Mouse (Mus musculus) left cerebral cortex, adult 8-10 months (tissue): ENCODE results near the gene Tspan33. TPM values are rescaled to one million over a fixed set of nuclear protein-coding genes. Genes with fewer than 3 reads are reported as not detected.
A peak's percentile ranks its signal among the peaks of the same experiment; 100 is the strongest.
"Not testable (repeated sequence)": the region's sequence is repeated elsewhere in the genome, so short reads cannot be mapped to it uniquely, and the experiment has no call there.

ENCODE experiments used
- DNase-seq, 2 experiments: peaks; one replicate each; pipeline ENCODE4 v3.0.0; 2022; ENCODE audit warnings: low spot score in 2 of 2
- total RNA-seq, 4 experiments: library from RNA; stranded (reverse); gene quantifications; 2 replicates each; pipeline ENCODE4 v1.2.4; 2022

The Tspan33 gene
- total RNA-seq, result 10 to 100 TPM; 19.8 to 26.5 (median 21.7) TPM

DNA sequence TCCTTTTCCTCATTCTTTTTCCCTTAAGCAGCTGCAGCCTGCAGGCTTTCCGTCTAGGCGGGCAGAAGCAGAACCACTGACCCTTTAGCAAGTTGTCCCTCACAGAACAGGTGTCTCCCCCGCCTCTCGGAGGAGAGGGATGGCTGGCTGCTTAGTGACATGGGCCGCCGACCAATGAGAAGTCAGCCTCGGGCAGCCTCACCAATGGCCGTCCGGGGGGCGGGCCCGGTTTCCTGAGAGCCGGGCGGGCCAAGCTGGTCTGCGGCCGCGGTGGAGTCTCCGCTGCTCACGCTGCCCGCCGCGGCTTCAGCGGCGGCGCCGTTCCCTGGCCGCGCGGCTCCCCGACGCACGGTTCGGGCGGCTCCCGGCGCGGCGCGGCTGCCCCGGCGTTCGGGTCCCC lies at the start of gene Tspan33:
Gene Tspan33 (plus strand): TSS at position 270 of the 400 bp plus-strand sequence.
- DNase-seq, result peak; percentile 80 to 93

DNA sequence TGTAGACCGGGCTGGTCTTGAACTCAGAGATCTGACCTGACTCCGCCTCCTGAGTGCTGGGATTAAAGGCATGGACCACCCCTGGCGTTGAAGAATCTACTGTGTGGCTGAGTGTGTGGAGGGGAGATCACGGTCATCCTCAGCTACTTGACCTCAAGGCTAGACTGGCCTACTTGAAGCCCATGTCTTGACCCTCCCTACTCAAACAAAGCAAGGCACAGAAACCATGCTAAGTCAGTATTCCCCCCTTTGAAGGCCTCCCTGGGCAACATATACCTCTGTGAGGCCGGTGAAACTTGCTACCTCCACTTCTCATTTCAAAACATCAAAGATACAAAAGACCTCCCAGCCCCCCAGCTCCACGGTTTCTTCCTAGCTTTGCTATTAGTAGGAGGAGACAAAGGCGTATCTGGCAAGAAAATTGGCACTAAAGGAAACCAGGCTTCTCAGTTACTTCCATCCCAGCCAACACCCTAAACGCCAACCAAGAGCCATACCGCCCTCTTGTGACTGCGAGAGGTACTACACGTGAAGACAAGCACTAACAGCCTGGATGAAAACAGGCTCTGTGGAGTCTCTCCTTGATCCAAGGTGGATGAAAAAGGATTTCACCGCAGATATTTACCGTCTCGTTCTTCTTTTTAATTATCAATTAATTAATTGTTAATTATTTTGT lies 44.4 kb upstream of the Tspan33 start:
- peak; percentile 62 to 75 for DNase-seq

GRCm38 (mm10) chr6:29650170-29650549 lies 43.9 kb upstream of the Tspan33 start:
- DNase-seq, result no peak

DNA sequence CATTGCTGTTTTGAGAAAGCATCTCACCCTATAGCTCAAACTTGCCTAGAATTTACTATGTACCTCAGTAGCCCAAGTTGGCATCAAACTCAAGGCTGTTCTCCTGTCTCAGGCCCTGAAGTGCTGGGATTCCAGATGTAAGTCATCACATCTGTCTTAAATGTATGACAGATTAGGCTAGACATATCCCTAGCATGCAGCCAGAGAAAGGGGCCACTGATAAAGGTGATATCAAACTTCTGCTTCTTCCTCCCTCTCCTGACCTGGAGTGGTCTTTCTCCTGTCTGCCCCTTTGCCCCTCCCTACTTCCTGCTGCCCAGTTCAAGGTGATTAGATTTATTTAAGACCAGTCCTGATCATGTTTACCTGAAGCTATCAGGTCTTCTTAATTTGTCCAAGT lies 40.8 kb upstream of the Tspan33 start:
- DNase-seq, result no peak

- DNase-seq, result no peak
Observed at GRCm38 (mm10) chr6:29658626-29659475, 35.2 kb upstream of the Tspan33 start.

GRCm38 (mm10) chr6:29659964-29660363 lies 34.1 kb upstream of the Tspan33 start:
- no peak for DNase-seq

DNA sequence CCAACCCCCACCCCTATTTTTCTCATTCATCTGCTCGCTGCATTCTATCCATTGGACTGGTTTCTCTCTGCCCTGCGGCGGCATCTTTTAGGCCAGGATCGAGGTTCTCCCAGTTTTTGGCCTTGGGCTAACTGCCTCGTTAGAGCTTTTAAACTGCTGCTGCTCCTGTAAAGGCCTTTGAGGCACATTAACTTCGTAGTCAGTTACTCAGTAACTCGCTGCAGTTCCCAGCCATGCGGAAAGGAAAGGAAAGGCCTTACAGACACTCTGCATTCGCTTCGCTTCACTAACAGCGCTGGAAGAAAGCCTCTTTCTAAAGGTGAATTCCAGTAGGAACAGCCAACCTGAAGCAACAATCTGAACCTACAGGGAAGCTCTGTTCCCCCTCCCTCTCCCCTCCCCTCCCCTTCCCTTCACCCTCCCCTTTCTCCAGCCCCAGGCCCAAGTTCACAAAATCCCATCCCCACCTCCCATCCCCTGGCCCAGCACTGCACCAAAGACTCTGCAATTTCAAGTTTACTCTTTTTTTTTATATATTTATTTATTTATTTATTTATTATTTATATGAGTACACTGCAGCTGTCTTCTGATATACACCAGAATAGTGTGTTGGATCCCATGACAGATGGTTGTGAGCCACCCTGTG lies 33.2 kb upstream of the Tspan33 start:
- DNase-seq, result no peak

DNA sequence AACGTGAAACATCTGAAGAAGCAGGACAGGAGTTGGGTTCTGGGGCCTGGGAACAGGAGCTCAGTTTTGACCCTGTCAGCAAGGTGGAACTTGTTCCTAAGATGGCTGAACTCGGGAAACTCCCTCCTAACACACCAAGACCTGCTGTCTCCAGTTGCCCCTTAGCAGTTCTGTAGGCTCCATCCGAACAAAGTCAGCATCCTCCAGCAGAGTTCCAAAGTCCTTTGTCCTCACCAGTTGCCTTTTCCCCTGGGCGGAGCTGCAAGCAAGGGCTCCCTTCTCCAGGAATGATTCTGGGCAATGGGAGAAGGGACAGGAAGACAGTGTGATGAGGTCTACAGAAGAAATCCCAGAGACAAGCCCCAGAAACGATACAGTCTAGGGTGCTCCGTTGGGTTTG lies 26.8 kb upstream of the Tspan33 start:
- no peak for DNase-seq

DNA sequence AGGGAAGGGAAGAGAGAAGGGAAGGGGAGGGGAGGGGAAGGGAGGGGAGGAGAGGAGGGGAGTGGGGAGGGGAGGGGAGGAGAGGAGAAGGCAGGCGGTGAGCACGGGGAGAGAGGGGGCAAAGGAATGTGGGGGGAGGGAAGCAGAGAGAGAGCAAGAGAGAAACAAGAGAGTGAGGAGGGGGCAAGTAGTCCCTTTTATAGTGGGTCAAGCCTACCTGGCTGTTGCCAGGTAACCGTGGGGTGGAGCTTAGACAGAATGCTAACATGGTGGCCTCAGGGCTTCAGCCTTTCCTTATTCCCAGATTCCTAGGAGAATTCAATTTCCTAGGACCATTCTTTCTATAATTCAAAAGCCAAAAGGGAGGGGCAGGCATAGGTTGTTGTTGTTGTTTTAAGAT lies 22.3 kb upstream of the Tspan33 start:
- DNase-seq, result no peak

DNA sequence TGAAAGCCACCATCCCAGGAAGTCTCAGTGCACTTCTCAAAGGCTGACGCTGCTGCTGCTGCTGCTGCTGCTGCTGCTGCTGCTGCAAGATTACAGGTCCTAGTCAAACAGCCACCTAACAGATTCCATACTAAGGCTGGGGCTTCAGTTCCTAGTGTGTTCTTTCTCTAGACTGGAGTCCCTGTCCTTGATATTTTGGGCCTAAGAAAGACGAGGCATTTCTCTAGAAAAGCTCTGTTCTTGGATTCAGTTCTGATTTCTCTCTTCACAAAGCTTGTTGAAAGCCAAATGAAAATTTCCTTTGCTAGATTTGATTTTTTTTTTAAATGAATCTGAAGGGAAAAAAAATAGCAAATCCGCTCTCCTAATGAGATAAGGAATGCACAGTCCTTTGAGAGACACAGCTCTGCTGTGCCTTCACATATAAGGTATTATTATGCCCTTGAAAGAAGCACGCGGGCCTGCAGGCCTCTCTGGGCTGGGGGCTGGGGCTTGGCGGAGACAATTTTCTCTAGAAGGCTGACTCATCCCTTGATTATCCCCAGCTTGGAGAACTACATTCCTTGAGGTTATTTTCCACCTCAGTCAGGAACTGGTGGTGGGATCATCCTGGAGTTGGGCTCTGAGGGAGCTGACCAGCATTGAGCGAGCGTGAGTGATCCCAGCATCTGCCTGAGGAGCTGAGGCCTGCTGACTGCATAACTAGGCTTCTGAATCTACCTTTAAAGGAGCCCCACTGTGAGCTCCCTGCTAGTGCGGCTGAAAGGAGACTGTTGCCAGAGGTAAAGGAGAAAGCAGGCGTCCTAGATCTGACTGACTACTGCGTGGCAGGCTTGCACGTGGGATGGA lies 21.2 kb upstream of the Tspan33 start:
- DNase-seq, result peak; percentile 27 to 33

GRCm38 (mm10) chr6:29673739-29674138 lies 20.3 kb upstream of the Tspan33 start:
- DNase-seq, result no peak

GRCm38 (mm10) chr6:29679947-29680550 lies 14.0 kb upstream of the Tspan33 start:
- DNase-seq, result not testable (repeated sequence)

GRCm38 (mm10) chr6:29681853-29682252 lies 12.2 kb upstream of the Tspan33 start:
- no peak for DNase-seq

GRCm38 (mm10) chr6:29684686-29685085 lies 9.3 kb upstream of the Tspan33 start:
- DNase-seq, result no peak

DNA sequence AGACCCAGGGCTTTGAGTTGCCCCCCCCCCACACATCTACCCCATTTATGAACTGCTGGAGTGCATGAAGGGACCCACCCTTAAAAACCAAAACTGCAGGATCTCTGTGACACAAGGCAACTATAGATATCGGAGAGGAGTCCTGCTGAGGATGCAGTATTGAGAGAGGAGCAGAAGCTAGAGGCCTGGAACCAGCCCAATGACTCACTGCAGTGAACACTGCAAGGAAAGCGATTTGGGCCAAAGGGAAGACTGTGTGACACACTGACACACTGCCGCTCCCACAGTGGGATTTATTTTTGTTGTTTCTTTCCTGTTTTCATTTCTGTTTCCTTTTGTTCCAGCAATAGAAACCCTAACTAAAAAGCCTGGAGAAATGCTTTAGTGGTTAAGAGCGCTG lies 8.1 kb upstream of the Tspan33 start:
- DNase-seq, result no peak

GRCm38 (mm10) chr6:29689458-29689857 lies 4.6 kb upstream of the Tspan33 start:
- DNase-seq, result no peak

DNA sequence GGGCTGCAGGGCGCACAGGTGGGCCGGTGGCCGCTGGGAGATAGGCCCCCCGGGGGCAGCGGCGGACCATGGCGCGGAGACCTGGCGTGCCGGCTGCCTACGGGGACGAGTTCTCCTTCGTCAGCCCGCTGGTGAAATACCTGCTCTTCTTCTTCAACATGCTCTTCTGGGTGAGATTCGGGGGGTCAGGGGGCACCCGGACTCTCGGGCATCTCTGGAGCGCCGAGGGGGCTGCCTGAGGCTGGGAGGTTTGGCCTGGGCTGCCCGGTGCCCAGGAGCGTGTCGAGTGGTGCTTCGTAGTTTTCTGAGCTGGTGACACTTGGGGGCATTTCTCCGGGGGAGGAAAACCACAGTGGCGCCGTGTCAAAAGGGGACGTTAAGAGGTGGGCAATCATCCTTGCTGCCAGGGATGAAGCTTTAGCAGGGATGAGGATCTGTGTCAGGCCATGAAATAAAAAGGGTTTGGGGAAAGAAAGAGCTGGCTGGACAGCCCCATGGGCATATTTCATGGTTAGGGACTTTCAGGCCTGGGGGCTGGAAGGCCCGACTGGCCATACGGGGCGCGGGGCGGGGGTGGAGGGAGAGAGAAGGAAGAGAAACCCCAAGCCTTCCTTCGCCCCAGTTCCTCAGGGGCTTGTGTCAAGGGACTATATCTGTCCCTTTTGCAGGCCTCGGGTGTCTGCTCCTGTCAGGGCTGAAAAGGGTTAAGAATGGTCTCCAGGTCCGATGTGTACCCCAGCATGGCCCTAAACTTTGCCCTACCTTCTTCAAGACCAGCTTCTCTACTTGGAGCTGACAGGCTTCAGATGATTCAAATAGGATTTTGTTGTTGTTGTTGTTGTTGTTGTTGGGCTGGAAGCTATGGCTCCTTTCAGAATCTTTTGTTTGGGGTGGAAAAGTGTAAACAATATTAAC lies 610 bp downstream of the Tspan33 start:
- DNase-seq, result no peak

- no peak for DNase-seq
Observed at GRCm38 (mm10) chr6:29695290-29695674, 1.3 kb downstream of the Tspan33 start.

GRCm38 (mm10) chr6:29695975-29696374 lies 2.0 kb downstream of the Tspan33 start:
- DNase-seq, result no peak

DNA sequence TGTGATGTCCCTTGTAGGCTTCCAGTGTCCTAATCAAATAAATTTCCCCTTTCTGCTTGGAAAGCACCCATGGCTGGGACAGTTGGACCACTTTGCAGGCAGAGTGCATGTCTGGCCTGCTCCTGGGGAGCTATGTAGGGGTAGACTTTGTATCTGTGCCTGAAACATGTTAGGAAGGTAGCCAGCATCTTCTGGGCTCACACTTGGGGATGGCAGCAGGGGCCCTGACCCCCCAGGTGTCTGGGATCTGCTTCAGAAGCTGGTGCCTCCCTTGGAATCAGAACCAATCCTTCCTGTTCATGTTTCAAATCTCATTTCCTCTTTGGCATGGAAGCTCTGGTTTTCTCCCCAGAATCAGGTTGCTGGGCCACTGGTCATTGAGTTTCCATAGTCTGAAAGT lies 3.1 kb downstream of the Tspan33 start:
- no peak for DNase-seq
